Mouse (Mus musculus) CD4-positive, CD25-positive, alpha-beta regulatory T cell, adult 4 months (primary cell): ENCODE data around the gene Usb1. TPM values are rescaled to one million over a fixed set of nuclear protein-coding genes. Genes with fewer than 3 reads are reported as not detected.
"Not testable (repeated sequence)": the region's sequence is repeated elsewhere in the genome, so short reads cannot be mapped to it uniquely, and the experiment has no call there.

ENCODE experiments used
- ATAC-seq: one replicate; pipeline ENCODE4 v1.8.0; 2017
- polyA plus RNA-seq, 2 experiments: library from polyadenylated mRNA; unstranded; fragments of 100-300 nt; shearing (Covaris generic); gene quantifications; one replicate each; pipeline ENCODE4 v1.2.1; 2017

Usb1 gene
- polyA plus RNA-seq, 2 experiments from 2014 or later = 57.2 to 69.8 TPM

DNA sequence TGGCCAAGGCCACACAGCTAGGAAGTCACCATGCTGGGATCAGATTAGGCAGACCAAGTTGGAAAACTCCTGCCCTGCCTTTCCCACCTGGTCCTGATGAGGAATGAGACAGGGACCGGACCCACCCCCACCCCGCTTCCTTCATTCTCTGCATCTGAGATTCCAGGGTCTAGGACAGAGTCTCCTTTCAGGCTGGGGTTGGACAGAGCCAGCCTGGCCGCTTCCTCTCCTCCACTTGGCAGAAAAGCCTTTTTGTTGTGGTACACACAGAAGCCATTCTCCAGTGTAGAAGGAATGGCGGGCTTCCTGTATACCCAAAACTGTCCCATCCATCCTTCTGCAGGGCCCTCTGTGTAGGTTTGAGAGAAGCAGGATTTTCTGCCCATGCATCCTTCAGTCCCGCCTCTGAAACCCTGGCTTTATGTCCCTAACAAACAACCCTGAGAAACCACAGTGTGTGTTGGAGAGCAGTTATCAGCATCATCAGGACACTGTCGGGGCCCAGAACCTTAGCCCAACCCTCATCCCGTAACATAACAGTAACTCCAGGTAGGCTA, 43.4 kb downstream of the Usb1 start:
- no peak for ATAC-seq

DNA sequence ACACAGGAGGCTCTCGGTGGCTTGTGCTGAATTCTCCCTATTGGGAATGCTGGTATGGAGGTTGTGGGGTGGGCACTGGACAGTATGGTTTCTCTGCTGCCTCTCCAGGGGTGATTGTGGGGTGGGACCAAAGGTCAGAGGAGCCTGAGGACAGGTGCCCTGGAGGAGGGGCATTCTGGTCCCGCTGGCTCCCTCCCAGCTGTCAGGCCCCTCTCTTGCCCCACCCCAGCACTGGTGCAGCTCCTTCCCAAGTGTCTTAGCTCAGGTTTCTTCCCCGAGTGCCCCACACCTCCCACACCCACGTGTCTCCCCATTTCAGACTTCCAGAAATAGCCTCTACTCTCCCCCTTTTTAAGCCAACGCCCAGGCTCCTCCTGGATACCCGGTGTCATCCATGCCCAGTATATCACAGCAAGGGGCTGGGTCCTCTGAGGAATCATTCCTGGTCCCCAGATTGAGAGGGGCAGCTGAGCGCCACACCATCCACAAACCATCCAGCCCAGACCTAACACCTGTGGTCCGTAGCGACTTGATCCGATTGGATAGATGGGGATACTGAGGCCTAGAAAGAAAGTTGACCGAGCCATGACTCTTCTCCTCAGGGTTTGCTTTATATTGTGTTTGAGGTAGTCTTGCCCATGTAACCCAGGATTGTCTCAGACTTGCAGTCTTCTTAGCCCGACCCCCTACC, 44.4 kb downstream of the Usb1 start:
- ATAC-seq = no peak

DNA sequence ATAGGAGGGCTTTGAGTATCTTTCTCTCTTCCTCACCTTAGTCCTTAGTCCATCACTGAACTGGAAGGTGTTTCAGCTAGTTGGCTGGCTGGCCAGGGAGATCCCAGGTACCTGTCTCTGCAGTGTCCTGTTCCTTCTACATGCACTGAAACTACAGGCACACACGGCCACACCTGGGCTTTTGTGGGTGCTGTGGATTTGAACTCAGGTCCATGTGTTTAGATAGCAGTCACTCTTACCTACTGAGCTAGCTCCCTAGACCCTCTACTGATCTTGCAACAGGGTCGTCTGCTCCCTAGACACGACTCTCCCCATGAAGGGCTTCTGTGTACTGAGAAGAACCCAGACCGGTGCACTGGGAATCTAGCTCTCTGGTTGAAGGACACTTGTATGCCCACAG, 45.0 kb downstream of the Usb1 start:
- ATAC-seq = no peak

DNA sequence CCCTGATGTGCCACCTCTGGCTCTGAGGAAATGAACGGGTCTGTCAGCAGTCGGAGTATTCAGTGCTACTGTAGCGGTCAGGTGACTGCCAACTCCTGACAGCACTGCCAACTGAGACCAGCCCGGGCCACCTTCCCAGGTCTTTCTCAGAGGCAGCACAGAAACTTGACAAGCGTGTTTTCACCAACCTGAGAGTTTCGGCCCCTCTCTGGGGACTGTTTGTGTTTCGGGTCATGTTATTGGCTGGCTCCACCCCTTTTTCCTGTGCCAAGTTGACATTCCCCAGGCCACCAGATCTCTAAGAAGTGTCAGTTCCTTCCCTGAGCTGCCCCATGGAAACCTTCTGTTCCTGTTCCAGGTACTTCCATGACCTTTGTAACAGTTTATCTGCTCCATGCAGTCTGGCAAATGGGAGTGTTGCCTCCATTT, 45.8 kb downstream of the Usb1 start:
- ATAC-seq = no peak

DNA sequence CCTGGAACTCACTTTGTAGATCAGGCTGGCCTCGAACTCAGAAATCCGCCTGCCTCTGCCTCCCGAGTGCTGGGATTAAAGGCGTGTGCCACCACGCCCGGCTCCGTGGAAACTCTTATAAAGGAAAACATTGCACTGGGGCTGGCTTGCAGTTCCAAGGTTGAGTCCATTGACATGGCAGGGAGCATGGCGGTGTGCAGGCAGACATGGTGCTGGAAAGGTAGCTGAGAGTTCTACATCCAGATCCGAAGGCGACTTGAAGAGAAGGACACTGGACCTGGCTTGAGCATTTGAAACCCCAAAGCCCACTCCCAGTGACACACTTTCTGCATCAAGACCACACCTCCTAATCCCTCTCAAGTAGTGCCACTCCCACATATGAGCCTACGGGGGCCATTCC, 46.8 kb downstream of the Usb1 start:
- ATAC-seq = not testable (repeated sequence)

DNA sequence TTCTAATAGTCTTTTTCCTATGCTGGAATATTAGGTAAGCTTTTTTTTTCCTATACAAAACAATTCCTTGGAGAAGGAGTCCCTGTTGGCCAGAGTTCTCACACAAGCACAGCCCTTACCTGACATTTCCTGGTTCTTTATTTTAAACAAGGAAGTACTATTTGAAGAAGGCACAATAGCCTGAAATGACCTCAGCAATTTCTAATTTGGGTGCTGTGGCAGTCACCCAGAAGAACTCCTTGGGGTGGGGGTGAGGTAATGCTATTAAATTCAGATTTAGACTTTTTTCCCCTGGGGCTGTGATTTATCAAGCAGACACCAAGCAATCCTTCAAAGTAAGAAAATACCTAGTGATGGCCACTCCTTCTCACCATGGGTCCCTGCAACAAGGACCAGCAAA, 48.9 kb downstream of the Usb1 start:
- ATAC-seq = no peak

DNA sequence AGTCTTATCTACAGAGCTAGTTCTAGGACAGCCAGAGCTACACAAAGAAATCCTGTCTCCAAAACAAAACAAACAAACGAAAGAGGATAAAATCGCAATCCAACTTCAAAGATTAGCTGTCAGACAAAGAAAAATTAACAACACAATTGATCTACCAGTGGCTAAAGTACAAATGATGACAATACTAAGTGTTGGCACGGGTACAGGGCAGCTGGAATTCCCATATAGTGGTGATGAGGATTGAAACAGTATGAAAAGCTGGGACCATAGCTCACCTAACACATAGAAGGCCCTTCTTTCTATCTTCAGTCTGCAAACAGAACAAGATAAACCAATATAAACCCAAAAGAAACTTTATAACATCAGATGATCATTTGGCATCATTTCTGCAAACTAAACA, 49.5 kb downstream of the Usb1 start:
- ATAC-seq = no peak

DNA sequence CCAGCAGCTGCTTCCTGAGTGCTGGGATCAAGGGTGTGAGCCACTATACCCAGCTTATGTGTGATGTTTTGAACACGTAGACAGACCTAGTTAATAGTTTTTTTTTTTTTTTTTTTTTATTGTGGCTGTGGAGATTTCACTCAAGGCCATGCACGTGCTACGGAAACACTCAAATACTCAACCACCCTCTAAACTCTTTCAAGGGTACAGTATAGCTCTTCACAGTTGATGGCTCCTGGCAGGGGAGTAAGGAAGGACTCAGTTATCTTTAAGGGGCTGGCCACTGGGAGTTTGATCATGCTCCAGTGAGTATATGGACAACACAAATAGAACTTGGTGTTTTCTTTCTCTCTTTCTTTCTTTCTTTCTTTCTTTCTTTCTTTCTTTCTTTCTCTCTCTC, 52.4 kb downstream of the Usb1 start:
- no peak for ATAC-seq

DNA sequence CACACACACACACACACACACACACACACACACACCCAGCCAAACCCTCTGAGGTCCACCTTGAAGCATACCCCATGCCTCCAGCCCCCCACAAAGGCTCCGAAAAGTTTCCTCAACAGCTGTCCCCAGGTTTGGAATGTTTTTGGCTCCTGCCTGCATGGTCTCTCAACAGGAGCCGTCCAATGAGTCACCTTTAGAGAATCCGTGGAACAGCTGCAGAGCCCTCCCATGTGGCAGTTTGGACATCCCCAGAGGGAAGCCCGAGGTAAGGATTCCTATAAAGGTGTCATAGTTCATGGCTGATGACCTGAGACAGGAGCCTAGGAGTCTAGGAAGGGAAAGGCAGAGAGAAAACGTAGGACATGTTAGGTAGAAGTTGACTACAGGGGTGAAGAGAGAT, 54.0 kb downstream of the Usb1 start:
- ATAC-seq = no peak

DNA sequence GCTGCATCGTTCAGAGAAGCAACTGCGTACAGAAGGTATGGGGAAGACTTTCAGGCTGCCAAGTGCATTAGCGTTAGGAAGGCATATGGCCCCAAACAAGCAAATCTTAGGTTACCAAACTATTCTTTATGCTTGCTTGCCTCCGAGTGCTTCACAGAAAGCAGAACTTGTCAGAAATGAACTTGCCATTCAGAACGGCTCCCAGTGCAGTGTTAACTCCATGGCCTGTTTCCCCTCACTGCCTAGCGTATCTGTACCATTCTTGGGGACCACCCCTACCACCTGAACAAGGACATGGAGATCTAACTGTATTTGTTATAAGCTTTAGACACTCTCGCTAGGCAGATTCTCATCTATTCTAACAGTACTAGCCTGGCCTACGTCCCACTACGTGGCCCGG, 55.1 kb downstream of the Usb1 start:
- no peak for ATAC-seq

DNA sequence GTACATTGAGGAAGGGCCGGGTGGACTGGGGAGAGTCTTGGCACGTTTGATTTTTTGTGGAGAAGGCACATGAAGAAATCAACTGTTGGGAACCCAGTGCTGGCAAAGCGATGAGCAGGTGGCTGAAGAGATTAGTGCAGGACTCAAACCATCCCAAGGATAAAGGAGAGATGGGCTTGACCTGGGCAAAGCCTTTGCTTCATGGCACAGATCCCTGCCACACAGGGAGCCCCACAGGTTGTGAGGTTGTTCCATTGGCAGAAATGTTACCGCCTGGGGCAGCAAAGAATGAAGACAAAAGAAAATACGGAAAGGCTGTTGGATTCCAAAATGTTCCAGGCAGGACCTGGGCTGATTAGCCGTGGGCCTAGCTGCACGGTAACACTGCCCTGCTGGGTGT, 55.9 kb downstream of the Usb1 start:
- no peak for ATAC-seq

DNA sequence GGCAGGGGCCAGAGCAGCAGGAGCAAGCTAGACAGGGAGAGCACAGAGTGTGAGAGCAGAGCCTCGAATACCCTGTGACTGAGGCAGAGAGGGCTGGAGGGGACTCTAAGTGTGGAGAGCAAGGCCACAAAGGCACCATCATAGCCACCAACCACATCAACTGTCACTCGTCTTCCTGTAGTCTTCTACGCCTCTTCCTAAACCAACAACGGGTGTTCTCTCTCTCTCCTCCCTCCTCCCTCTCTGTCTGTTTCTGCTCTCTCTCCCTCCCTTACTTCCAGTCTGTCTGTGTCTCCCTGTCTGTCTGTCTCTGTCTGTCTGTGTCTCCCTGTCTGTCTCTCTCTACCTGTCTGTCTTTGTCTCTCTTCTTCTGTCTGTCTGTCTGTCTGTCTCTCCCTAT, 58.2 kb downstream of the Usb1 start:
- ATAC-seq = peak; percentile 53

DNA sequence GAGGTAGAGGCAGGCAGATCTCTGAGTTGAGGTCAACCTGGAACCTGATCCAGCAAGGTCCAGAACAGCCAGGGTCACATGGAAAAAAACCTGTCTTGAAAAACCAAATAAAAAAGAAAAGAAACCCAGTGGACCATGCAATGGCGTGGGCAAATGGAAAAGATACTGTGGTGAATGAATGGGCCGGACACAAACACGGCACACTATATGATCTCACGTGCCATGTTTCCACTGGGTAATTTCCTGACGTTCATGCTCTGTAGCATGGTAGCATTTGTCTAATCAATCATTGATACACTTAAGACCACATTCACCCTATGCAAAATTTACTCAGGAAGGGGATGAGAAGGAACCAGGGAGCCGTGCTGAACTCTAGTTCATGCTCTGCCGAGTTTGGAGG, 59.0 kb downstream of the Usb1 start:
- ATAC-seq = no peak

DNA sequence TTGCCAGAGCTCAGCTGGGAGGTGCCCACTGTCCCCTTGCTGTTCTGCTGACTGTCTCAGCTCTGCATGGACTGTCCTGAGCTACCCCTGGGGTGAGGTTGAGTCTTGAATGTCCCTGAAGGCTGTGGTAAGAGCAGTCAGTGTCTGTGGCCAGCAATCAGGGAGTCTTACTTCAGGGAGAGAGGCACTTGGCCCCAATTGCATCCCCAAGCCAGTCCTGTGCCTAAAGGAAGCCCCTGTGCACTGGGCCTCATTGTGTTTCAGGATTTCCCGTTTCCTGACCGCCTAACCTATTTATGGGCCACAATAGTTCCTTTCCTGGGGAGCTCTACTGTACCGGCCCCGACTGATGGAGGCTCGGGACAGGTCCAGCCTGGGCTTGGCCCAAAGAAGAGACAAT, 60.5 kb downstream of the Usb1 start:
- no peak for ATAC-seq

DNA sequence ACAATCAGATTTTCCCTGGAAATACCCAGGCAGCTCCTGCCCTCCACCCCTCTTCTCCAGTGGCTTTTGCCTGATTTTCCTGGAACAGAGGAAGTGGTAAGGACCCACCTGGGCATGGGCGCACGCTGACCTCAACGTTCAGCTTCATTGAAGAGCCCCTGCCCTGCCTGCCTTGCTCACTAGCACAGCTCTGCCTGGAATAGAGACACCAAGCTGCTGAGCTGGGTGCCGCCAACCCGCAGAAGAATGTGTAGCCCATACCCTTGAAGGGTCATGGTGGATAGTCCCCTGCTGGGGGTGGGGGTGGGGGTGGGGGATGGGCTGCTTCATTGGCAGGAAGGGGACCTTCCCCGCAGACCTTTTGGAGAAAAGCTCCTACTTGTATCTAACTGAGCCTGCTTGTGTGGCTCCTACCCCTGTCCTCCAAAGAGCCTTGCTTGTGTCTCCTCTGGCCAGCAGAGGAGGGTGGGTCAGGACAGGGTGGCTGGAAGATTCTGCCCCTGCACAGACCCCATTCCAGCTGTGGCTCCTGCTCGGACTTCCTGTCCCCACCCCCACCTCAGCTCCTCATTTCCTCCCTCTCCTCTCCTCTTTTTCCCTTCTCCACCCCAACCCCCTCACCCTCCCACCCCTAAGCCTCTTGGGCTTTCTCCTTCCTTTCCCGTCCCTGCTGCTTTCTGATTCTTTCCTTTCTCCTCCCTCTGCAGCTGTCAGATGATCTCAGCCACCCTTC, 63.3 kb downstream of the Usb1 start:
- no peak for ATAC-seq

DNA sequence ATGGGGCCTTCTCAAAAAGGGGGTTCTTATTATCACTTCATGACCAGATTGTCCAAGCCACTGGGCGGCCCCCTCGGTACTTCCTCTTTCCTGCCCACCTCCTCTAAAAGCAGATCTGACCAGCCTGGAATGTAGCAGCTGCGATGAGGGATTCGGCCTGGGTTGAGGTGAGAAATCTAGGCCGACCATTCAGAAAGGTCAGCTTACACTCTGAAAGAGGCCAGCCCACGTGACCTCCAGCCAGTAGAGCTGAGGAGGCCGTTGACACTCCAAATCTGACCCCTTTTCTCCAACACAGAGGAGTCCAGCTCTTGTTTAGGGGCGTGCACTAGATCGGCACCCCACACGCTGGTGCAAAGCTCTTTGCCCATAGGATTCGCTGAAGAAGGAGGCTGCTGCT, 64.7 kb downstream of the Usb1 start:
- ATAC-seq = no peak

Other genes starting within 250 kb of the Usb1 start
- gene Kifc3, start 129.5 kb upstream of the Usb1 start, polyA plus RNA-seq = not detected
- under 1 TPM in 1 of 2 experiments, not detected in 1; 0.62 TPM for gene Cngb1, start 25.7 kb upstream of the Usb1 start, polyA plus RNA-seq
- gene Tepp, start 21.7 kb upstream of the Usb1 start, polyA plus RNA-seq = not detected
- gene Zfp319, start 334 bp upstream of the Usb1 start, polyA plus RNA-seq = 1 to 10 TPM; 3.7 to 5.0 TPM
- 1 to 10 TPM; 2.1 to 3.6 TPM for gene Mmp15, start 20.0 kb downstream of the Usb1 start, polyA plus RNA-seq
- gene Cfap20, start 102.6 kb downstream of the Usb1 start, polyA plus RNA-seq = 10 to 100 TPM; 57.9 to 91.6 TPM
- 10 to 100 TPM; 15.0 to 17.7 TPM for gene Csnk2a2, start 157.8 kb downstream of the Usb1 start, polyA plus RNA-seq
- gene Ccdc113, start 201.8 kb downstream of the Usb1 start, polyA plus RNA-seq = not detected
- gene Prss54, start 244.1 kb downstream of the Usb1 start, polyA plus RNA-seq = not detected